Mouse (Mus musculus): Measurements from ENCODE around the gene Clec10a.

Clec10a gene

GRCm38 (mm10) chr11:70189319-70190134 is 33.5 kb downstream of the Clec10a start:
- no peak for DNase-seq

- no peak for DNase-seq
These were observed 35.2 kb downstream of the Clec10a start for GRCm38 (mm10) chr11:70191188-70191587.

DNA sequence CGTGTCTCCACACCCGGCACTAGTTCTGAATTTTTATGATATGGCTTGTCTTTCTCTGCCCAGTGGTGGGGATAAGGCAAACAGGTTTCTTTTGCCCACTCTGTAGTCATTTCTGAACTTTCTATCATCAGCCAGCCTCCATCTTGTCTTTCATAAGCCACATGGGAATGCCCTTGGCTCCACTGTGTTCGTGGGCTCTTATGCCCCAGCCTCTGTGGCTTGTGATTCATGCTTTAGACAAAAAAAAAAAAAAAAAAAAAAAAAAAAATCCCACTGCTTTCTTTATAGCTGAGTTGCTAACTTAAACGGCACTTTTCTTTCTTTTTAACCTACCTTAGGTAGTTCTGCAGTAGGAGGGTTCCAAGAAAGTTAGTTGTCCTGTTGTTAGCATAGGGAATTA is 36.2 kb downstream of the Clec10a start:
- no peak for DNase-seq

DNA sequence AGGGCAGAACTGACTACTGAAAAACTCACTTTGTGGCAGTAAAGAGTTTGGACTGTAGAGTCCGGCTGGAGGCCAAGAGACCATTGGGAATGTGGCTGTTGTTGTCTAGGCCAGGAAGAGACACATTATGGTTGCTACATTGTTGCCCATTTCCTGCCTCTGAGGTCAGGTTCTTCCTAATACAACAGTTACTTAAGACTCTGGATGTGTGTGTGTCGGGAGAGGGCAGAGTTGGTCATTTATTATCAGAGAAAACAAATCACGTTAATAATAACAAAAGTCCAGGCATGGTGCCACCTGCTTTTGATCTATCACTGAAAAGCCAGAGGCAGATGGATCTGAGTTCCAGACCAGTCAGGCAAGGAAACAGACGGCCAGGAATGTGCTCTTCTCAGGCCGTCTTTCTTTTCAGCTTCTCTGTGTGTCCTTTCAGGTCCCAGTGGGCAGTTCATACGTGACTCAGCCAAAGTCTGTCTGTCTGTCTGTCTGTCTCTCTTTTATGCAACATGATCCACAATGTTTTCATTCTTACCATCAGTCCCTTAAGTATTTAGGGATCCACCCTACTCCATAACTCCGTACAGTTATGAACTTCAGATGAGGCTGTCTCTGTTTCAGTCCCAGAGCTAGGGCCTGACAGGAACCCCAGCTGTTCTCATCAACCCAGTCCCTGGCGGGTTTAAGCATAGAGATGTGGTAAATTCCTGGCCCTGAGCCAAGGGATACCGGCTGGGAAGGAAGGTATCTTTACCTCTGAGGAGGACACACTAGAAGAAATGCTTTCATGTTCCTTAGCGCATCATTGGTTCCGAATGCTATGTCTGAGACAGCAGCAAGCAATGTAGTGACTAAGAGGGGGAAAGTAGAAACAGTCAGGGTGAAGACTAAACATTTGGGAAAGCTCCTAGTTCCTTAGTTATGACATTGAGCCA is 37.6 kb downstream of the Clec10a start:
- DNase-seq: no peak

DNA sequence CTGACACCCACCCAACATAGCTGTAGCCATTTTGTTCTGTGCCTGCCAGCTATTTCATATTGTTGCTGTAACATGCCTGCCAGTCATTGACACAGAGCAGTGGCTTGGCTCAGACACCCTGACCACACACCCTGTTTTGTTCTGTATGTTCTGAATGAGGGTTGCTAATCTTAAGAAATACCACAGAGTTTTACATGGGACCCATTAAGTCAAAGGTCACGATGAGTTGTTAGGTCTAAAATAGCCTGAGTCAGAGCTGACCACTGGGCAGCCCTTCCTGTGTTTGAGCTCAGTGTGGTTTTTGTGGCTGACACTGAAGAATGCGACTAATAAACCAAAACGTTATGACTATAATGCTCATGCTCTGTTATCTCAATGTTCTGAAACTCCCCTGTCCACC is 42.3 kb downstream of the Clec10a start:
- DNase-seq: no peak

DNA sequence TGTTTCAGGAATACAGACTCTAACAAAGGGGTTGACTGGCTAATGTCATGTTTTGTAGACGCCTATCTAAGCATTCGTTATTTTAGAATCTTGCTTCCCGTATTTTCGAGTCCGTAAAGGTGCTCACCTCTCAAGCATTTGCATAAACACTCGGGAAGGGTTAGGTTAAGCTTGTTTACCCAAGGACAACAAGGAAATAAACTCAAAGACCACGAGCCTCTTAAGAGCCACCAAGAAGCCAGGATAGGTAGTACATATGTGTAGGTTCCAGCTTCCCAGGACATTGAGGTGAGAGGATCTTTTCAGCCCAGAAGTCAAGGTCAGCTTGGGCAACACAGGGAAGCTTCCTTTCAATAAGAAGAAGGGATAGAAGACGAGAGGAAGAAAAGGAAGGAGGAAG is 43.1 kb downstream of the Clec10a start:
- DNase-seq: no peak

DNA sequence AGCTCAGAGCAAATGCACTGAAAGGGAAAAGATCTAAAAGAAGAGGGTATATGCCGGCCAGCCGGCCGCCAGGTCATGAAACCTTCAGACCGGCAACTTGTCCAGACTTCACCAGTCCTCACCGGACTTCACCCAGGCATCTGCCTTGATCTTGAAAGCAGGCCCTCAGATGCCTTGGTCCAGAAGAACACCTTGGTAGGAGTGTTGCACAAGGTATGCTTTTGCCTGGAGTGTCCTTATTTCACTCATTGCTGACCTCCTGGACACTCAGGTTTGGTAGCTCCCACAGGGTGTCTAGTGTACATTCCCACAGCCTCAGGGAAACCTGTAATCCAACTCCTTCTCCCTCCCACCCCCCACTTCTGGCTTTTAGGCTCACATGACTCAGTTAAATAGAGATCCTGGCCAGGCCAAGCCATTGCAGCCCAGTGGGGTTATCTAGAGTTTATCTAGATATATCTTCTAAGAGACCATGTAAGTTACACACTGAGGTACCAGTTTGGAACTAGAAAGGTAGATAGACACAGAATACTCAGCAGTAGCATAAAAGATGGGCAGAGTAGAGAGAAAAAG is 44.1 kb downstream of the Clec10a start:
- DNase-seq: no peak

DNA sequence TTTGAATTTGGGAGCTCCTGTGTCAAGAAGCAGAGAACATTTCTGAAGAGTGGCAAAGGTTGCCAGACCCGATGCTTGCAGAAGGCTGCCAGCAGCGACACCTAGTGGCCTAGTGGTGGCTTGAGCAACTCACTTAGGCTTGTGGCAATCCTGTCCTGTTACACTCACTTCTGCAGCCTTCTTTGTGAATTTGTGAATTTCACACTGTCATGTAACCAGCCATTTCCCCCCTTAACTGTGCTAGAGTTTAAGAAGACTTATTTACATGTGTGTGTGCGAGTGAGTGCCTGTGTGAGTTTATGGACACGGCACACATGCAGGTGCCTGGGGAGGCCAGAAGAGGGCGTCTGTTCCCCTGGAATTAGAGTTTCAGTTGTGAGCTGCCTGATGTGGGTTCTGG is 45.7 kb downstream of the Clec10a start:
- peak; percentile 88 for DNase-seq

GRCm38 (mm10) chr11:70206801-70207200 is 50.8 kb downstream of the Clec10a start:
- DNase-seq: no peak

DNA sequence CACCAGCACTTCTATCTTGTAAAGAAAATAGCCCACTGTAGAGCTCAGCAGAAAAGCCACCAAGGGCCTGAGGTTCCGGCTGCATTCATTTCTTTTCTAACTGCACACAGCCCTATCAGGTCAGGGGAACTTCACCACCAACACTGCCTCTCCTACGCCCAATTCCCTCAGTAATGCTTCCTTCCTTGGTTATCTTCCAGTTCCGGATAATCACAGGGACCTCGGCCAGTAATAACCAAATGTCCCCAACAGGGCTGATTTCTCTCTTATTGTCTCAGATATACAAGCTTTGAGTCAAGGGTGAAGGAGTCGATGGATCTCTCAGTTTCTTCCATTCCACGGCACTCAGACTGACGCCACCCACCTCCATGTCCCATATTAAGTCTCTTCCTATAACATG is 51.3 kb downstream of the Clec10a start:
- DNase-seq: no peak

DNA sequence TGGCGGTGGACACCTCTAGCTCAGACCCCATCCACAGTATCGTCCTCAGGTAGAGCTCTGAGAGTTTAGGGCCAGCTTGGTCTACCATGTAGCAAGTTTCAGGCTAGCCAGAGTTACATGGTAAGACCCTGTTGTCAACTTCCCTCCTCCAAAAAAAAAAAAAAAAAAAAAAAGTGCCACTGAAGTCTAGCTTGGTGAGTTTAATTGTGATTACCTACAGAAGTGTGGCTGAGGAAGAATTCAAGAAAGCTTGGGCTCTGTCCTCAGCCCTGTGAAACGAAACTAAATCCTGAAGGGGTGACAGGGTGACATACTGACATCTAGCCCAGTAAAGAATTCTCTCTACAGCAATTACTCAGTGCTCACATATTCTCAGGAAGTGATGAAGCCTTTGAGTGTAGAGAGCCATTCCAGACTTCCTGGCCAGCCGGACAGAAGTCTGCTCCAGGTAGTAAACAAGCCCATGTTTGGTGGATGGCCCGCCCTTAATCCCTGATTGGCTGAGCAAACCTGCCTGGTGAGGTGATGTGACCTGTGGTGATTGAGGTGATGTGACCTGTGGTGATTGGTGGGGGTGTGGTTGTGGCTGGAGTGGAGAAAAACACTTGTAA is 52.9 kb downstream of the Clec10a start:
- no peak for DNase-seq

- DNase-seq: no peak
These were observed 54.7 kb downstream of the Clec10a start for GRCm38 (mm10) chr11:70210681-70211080.

- DNase-seq: no peak
These were observed 56.0 kb downstream of the Clec10a start for GRCm38 (mm10) chr11:70211972-70212371.

DNA sequence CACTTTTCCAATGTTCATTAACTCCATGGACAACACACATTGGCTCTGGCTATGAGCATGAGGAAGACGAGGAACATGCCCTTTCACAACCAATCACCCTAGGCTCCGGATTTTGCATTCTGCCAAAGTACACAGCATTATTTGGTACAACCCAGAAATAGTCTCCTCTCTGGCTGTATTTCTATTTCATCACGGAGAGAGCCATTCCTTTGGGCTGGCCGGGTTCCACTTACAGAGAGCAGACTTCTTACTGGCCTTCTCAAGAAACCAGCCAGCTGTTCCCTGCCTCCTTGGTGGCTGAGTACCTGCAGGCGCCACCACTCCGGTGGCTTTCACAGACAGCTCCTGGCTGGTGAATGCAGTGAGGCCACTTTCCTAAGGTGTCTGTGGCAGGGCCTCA is 56.4 kb downstream of the Clec10a start, which contains the start of gene Slc16a11:
TSS of gene Slc16a11 (plus strand) at position 330 of the 400 bp plus-strand sequence.
- DNase-seq: no peak

GRCm38 (mm10) chr11:70212896-70213295 is 56.9 kb downstream of the Clec10a start:
- DNase-seq: no peak

DNA sequence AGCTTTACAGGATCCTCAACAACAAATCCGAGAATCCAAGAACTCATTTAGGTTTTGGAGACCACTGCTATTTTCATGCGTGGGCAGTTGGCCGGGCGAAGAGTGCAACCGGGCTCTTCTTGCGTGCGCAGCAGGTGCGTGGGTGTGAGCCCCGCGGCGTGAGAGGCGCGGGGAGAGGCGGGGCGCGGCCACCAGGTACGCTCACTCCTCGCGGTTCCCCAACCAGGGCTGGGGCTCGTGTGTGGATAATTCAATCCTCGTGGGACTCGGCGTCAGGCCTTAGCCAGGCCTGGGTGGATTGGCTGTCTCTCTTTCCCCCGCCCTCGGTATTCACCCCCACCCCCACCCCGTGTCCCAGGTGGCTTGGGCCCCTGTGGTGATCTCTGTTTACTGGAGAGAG is 57.7 kb downstream of the Clec10a start:
- DNase-seq: peak; percentile 64

GRCm38 (mm10) chr11:70214191-70214855 is 58.3 kb downstream of the Clec10a start:
- DNase-seq: no peak

GRCm38 (mm10) chr11:70214856-70215209 is 58.8 kb downstream of the Clec10a start:
- DNase-seq: no peak

DNA sequence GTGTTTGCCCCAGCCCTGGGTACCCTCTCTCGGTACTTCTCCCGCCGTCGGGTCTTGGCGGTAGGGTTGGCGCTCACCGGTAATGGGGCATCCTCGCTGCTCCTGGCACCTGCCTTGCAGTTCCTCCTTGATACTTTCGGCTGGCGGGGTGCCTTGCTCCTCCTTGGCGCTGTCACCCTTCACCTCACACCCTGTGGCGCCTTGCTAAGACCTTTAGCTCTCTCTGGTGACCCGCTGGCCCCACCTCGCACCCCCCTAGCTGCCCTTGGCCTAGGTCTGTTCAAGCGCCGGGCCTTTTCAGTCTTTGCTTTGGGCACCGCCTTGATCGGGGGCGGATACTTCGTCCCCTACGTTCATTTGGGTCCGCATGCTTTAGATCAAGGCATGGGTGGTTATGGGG is 59.3 kb downstream of the Clec10a start:
- no peak for DNase-seq

GRCm38 (mm10) chr11:70216103-70216502 is 60.1 kb downstream of the Clec10a start:
- no peak for DNase-seq

GRCm38 (mm10) chr11:70218039-70218438 is 62.0 kb downstream of the Clec10a start:
- DNase-seq: no peak

- DNase-seq: no peak
These were observed 62.9 kb downstream of the Clec10a start for GRCm38 (mm10) chr11:70218741-70219470.
